Mouse (Mus musculus): Measurements from ENCODE around the gene Zfp704. TPM values are rescaled to one million over a fixed set of nuclear protein-coding genes. Genes with fewer than 3 reads are reported as not detected.

Zfp704 gene
- total and polyA plus RNA-seq, 3 experiments, result under 0.01 TPM; not detected in 2

DNA sequence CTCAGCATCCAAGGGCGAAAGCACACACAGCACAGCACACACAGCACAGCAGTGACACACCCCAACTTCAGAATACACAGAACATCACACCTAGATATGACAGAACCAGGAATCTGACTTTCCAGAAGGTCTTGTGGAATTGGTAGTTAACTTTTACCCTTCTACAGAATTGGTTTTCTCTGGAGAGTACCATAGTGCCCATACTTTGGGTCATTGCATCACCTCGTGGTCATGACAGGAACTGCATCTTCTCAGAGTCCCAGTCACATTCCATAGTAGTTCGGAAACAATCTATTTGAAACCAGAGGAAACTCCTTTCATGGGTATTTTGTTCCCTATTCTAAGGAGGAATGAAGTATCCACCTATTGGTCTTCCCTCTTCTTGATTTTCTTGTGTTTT, 143.6 kb downstream of the Zfp704 start:
- Histone ChIP-seq H3K27ac (ENCODE audit: control insufficient read depth, low read depth, low read length) (no peak overlapping the region), H3K4me1 (ENCODE audit: control insufficient read depth in 1 of 2, insufficient read depth in 2 of 2, low read length in 2 of 2) (no peaks in the 10 kb centered on the region), H3K79me2 (ENCODE audit: control insufficient read depth, insufficient read depth, low read length, poor library complexity) (no peaks in the 10 kb centered on the region), H3K4me3 (ENCODE audit: control insufficient read depth in 1 of 2, insufficient read depth in 1 of 2, low read depth in 2 of 2, low read length in 2 of 2) (no peak overlapping the region), H3K36me3 (ENCODE audit: control insufficient read depth in 1 of 2, insufficient read depth in 2 of 2, low read length in 2 of 2) (no peaks in the 10 kb centered on the region), H3K9ac (ENCODE audit: control insufficient read depth, low read depth, low read length, poor library complexity, severe bottlenecking) (no peak overlapping the region), H3K27me3 (ENCODE audit: control insufficient read depth in 1 of 2, insufficient read depth in 2 of 2, low read length in 2 of 2) (no peaks in the 10 kb centered on the region), H3K9me3 (replicated peaks; ENCODE audit: insufficient read depth, low read length) (no peaks in the 10 kb centered on the region)
- TF ChIP-seq CTCF (IDR thresholded peaks at IDR 0.05 in 2 of 3, conservative IDR thresholded peaks at IDR 0.05 in 1 of 3; ENCODE audit: control insufficient read depth in 1 of 3, insufficient read depth in 1 of 3, low read depth in 2 of 3, low read length in 3 of 3, poor library complexity in 1 of 3, severe bottlenecking in 1 of 3) (peak; percentile 37 to 56 (median 55); a peak in 5 of 6 replicates), ZC3H11A (IDR thresholded peaks at IDR 0.05; ENCODE audit: low read depth, low read length) (peak; percentile 43), RAD21 (IDR thresholded peaks at IDR 0.05; ENCODE audit: low read depth, low read length) (peak; percentile 58), ZNF384 (IDR thresholded peaks at IDR 0.05; ENCODE audit: low read depth, low read length) (no peak), SMC3 (IDR thresholded peaks at IDR 0.05; ENCODE audit: low read depth, low read length) (peak; percentile 65)
- DNase-seq (ENCODE audit: low read depth, low spot score), result peak; percentile 5

DNA sequence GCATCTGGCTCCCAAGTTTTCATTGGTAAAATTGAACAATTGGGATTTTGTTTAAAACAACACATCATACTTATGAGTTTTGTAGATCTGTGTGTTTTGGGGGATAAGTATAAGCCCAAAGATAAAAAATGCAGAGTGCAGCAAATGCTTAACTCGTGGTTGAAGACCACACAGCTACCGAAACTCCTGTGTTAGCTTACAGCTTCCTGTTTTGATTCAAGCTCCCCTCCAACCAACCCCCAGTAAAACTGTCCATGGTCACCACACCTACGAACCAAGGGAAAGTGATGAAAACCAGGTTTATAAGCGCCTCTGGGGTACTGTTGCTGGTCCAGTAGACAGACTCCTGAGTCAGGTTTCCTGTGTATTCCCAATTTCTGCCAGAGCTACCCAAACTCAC, 144.2 kb downstream of the Zfp704 start:
- Histone ChIP-seq H3K4me3 (ENCODE audit: control insufficient read depth in 1 of 2, insufficient read depth in 1 of 2, low read depth in 2 of 2, low read length in 2 of 2) (no peak overlapping the region), H3K9ac (ENCODE audit: control insufficient read depth, low read depth, low read length, poor library complexity, severe bottlenecking) (no peak overlapping the region), H3K79me2 (ENCODE audit: control insufficient read depth, insufficient read depth, low read length, poor library complexity) (no peaks in the 10 kb centered on the region), H3K27me3 (ENCODE audit: control insufficient read depth in 1 of 2, insufficient read depth in 2 of 2, low read length in 2 of 2) (no peaks in the 10 kb centered on the region), H3K9me3 (replicated peaks; ENCODE audit: insufficient read depth, low read length) (no peaks in the 10 kb centered on the region), H3K27ac (ENCODE audit: control insufficient read depth, low read depth, low read length) (no peak overlapping the region), H3K4me1 (ENCODE audit: control insufficient read depth in 1 of 2, insufficient read depth in 2 of 2, low read length in 2 of 2) (no peaks in the 10 kb centered on the region), H3K36me3 (ENCODE audit: control insufficient read depth in 1 of 2, insufficient read depth in 2 of 2, low read length in 2 of 2) (no peaks in the 10 kb centered on the region)
- no peak for TF ChIP-seq ZKSCAN1 (IDR thresholded peaks at IDR 0.05; ENCODE audit: low read depth, low read length)
- no peak for TF ChIP-seq CHD1 (IDR thresholded peaks at IDR 0.05; ENCODE audit: low read depth, low read length)
- TF ChIP-seq KAT2A (conservative IDR thresholded peaks at IDR 0.05; ENCODE audit: low read depth, low read length), result no peak
- TF ChIP-seq JUND (IDR thresholded peaks at IDR 0.05; ENCODE audit: low read depth, low read length), result no peak
- TF ChIP-seq ETS1 (IDR thresholded peaks at IDR 0.05; ENCODE audit: low read depth, low read length), result no peak
- TF ChIP-seq RAD21 (IDR thresholded peaks at IDR 0.05; ENCODE audit: low read depth, low read length), result no peak
- TF ChIP-seq USF1 (IDR thresholded peaks at IDR 0.05; ENCODE audit: low read depth, low read length), result no peak
- no peak for TF ChIP-seq ZC3H11A (IDR thresholded peaks at IDR 0.05; ENCODE audit: low read depth, low read length)
- no peak for TF ChIP-seq GATA1 (IDR thresholded peaks at IDR 0.05; ENCODE audit: low read depth, low read length)
- no peak for TF ChIP-seq USF2 (IDR thresholded peaks at IDR 0.05; ENCODE audit: borderline replicate concordance in 1 of 2, insufficient read depth in 1 of 2, low read depth in 1 of 2, low read length in 2 of 2)
- no peak for TF ChIP-seq TCF12 (IDR thresholded peaks at IDR 0.05; ENCODE audit: low read depth, low read length)
- DNase-seq (ENCODE audit: low read depth, low spot score), result no peak

GRCm38 (mm10) chr3:9461660-9462059, 148.2 kb downstream of the Zfp704 start:
- no peaks in the 10 kb centered on the region for H3K79me2 ChIP-seq (ENCODE audit: control insufficient read depth, insufficient read depth, low read length, poor library complexity)
- no peaks in the 10 kb centered on the region for H3K27me3 ChIP-seq (ENCODE audit: control insufficient read depth in 1 of 2, insufficient read depth in 2 of 2, low read length in 2 of 2)
- H3K9me3 ChIP-seq (replicated peaks; ENCODE audit: insufficient read depth, low read length), result no peaks in the 10 kb centered on the region
- H3K9ac ChIP-seq (ENCODE audit: control insufficient read depth, low read depth, low read length, poor library complexity, severe bottlenecking), result no peak overlapping the region
- H3K36me3 ChIP-seq (ENCODE audit: control insufficient read depth in 1 of 2, insufficient read depth in 2 of 2, low read length in 2 of 2), result no peaks in the 10 kb centered on the region
- H3K4me3 ChIP-seq (ENCODE audit: control insufficient read depth in 1 of 2, insufficient read depth in 1 of 2, low read depth in 2 of 2, low read length in 2 of 2), result no peak overlapping the region
- no peaks in the 10 kb centered on the region for H3K4me1 ChIP-seq (ENCODE audit: control insufficient read depth in 1 of 2, insufficient read depth in 2 of 2, low read length in 2 of 2)
- no peak for DNase-seq (ENCODE audit: low read depth, low spot score)
- no peak for TF ChIP-seq MYB (IDR thresholded peaks at IDR 0.05; ENCODE audit: low read depth, low read length)
- no peak for TF ChIP-seq EP300 (IDR thresholded peaks at IDR 0.05; ENCODE audit: low read depth in 1 of 2, low read length in 2 of 2)
- no peak overlapping the region for H3K27ac ChIP-seq (ENCODE audit: control insufficient read depth, low read depth, low read length)

Measured in MEL (cell line).